Mouse (Mus musculus) adrenal gland, adult 8-10 months (tissue): Measurements from ENCODE around the gene Bysl. TPM values are rescaled to one million over a fixed set of nuclear protein-coding genes. Genes with fewer than 3 reads are reported as not detected.

ENCODE experiments used
- DNase-seq: peaks from one replicate; pipeline ENCODE4 v3.0.0; 2022
- total RNA-seq, 4 experiments: library from RNA; stranded (reverse); gene quantifications; 2 replicates each; pipeline ENCODE4 v1.2.4; 2022

The Bysl gene
- total RNA-seq, 4 experiments from 2014 or later = 17.0 to 18.6 (median 17.9) TPM

- peak; percentile 54 for DNase-seq
Measured at GRCm38 (mm10) chr17:47594183-47594968, 16.9 kb downstream of the Bysl start.

GRCm38 (mm10) chr17:47593854-47594182 lies 17.5 kb downstream of the Bysl start:
- no peak for DNase-seq

- peak; percentile 90 for DNase-seq
Measured at GRCm38 (mm10) chr17:47593215-47593853, 18.0 kb downstream of the Bysl start.

- DNase-seq = no peak
Measured at GRCm38 (mm10) chr17:47591073-47591472, 20.2 kb downstream of the Bysl start.

DNA sequence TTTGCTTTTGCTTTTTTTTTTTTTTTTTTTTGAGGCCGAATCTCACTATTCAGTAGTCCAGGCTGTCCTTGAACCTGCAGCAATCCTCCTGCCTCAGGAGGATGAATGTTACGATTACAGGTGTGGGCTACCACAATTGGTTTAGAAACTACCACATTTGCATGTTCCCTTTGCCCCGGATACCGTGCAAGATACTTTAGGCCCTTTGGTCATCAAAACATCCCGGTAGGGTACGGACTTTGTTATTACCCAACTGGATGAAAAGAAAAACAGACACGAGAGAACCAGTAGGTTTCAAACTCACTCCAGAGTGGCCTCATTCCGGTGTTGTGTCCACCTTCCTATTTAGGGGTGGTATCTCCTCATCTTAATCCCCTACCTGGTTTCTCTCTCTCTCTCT lies 22.8 kb downstream of the Bysl start:
- DNase-seq = no peak

- peak; percentile 50 for DNase-seq
Measured at GRCm38 (mm10) chr17:47580962-47581361, 30.3 kb downstream of the Bysl start.

GRCm38 (mm10) chr17:47578655-47579054 lies 32.6 kb downstream of the Bysl start:
- peak; percentile 71 for DNase-seq

DNA sequence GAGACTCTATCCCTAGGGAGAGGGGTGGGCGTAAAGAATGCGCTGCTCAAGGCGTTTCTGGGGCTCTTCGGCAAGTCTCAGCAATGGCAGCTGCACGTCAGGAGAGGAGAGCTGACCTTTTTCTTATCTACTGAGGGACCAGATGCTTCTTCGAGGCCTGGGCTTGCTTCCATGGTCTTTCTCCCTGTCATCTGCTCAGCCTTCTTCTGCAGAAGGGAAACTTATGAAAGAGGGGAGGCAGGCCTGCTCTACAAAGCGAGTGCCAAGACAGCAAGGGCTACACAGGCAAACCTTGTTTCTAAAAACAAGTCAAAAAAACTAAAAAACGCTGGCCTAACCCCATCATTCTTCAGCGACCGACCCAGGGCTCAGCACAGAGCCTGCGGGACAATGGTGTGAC lies 36.5 kb downstream of the Bysl start:
- DNase-seq = no peak

GRCm38 (mm10) chr17:47574028-47574427 lies 37.3 kb downstream of the Bysl start:
- no peak for DNase-seq

DNA sequence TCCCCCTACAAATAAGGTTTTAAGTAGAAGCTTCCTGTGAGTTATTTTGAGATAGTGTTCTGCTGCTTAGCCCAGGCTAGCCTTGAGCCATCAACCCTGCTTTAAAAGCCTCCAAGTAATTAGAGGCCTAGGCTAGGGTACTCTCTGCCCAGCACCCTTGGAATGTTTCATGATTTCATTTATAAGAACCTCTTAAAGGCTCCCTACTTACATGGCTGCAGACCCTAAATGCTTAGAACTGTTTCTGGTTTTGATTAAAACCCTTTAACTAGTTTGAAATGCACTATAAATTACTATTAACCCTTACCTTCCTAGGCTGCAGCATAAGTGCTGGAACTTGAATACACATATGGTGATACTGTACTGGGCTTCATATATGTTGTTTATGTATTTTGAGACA lies 38.9 kb downstream of the Bysl start:
- no peak for DNase-seq

- no peak for DNase-seq
Measured at GRCm38 (mm10) chr17:47571621-47572020, 39.7 kb downstream of the Bysl start.

DNA sequence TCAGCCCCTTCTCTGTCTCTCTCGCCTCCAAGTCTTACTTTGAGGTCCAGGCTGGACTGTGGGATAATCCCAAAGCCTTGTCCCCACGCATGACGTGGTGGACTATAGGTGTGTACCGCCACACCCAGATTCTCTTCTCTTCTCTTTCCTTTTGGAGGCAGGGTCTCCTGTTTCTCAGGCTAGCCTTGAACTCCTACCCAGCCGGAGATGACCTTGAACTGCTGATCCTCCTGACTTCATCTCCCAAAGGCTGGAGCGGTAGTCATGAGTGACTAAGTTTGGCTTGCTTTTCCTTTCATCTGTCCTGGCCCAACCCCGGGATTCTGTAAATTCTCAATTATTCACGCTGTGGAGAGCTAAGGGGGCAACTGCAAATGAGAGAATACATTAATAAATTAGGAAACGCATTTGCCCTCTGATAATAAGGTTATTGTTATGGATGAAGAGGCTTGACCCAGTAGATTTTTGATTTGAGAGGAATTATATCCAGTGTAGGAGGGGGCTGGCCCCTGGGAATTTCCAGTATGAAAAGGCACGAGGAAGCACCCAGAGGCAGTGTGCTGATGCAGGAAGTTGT lies 42.3 kb downstream of the Bysl start:
- no peak for DNase-seq

DNA sequence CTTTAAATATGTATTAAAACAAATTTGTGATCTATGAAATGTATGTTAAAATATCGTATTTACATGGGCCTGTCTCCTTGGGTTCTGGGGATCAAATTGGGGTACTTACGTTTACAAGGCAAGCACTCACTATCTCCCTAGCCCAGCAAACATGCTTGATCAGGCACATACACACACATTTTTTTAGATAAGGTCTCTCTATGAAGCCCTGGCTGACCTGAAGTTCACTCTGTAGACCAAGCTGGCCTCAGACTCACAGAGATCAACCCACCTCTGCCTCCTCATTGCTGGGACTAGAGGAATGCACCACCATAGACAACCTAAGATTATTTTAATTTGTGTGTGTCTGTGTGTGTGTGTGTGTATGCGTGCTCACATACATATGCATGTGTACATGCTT lies 42.9 kb downstream of the Bysl start:
- DNase-seq = no peak

- DNase-seq = no peak
Measured at GRCm38 (mm10) chr17:47567271-47567670, 44.0 kb downstream of the Bysl start.

DNA sequence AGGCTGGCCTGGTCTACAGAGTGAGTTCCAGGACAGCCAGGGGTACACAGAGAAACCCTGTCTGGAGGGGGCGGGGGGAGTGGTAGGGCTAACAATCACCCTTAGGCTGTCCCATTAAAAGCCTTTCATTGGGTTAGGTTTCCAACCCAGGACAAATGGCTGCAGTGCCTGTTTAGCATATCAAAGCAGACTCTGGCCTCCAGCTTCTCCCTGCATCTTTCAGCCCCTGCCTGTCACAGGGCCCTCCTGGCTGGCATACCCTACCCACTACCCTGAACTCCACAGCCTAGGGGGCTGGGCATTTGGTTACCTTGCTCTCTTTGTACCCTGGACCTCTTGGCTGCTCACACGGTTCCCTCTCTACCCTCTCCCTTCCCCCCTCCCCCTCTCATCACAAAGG lies 45.2 kb downstream of the Bysl start:
- no peak for DNase-seq

DNA sequence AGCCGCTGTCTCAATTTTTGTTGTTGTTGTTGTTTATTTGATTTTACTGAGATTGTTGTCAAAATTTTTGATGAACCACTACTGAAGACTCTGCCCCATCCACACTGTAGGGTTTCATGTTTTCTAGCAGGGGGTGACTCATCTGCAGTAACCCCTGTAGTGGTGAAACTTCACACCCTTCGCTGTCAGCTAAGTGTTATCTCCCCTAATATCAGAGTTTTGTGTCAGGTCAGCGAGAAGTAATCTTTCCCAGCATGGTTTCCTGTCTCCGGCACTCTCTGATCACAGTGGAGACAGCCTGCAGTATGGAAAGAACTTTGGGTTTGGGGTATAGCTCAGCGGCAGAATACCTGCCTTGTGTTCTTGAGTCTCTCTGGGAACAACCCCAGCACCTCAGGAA lies 46.7 kb downstream of the Bysl start:
- DNase-seq = no peak

DNA sequence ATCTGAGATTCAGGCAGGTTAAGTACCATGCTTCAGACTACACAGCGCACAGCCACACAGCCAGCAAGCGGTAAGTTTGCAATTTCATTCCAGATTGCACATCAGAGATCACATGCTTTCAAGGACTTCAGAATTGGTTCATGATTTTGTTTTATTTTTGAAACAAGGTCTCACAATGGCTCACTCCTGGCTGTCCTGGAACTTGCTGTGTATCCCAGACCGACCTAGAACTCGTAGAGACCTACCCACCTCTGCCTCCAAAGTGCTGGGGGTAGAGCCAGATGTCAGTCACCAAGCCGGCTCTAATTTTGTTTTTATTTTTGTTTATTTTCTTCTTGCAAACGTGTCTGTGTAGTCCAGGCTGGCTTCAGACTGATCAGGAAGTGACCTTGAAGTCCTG lies 48.4 kb downstream of the Bysl start:
- DNase-seq = peak; percentile 43

- DNase-seq = no peak
Measured at GRCm38 (mm10) chr17:47559726-47560125, 51.6 kb downstream of the Bysl start.

DNA sequence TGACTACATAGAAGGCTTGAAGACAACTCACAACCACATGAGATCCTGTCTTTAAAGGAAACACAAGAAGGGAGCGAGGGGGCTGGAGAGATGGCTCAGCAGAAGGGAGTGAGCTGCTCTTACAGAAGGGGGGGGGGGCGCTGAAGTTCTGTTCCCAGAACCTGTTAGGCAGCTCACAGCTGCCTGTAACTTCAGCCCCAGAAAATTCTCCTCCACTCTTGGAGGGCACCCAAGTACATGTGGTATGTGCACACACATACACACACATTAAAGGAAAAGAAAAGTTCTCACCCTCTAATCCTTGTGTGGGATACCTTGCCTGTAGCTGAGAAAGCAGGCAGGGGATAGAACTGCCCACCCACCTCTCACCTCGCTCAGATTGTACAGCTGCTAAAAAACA lies 54.1 kb downstream of the Bysl start:
- no peak for DNase-seq

DNA sequence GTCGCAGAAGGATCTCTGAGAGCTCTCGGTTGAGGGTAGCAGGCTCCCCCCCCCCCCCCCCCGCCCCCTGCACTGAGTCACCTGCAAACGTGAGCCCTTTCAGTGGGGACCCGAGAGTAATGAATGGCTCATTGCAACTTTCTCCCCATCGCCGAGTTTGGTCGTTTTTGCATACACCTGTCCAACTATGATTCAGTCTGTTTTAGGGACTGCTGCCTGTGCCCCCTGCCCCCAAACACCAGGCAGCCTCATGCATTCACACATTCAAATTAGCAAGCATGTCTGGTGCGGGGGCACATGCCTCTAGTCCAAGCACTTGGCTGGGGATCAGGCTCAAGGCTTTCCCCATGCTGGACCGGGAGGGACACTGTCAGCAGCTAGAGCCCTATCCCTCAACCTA lies 56.7 kb downstream of the Bysl start:
- DNase-seq = no peak

DNA sequence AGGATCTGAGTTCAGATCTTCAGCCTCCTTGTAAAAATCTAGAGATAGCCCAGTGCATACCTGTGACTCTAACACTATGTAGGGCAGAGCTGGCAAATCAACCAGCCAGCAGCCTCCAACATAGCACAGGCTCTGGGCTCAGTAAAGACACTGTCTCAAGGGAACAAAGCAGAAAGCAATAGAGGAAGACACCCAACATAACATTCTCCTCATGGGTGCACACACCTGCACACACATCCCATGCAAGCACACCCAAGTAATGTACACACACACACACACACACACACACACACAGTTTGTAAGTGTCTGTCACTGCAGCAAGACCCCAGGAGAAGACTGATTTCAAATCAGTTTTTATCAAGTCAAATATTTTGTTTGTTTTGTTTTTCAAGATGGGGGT lies 58.3 kb downstream of the Bysl start:
- no peak for DNase-seq

GRCm38 (mm10) chr17:47551049-47551448 lies 60.2 kb downstream of the Bysl start:
- no peak for DNase-seq
